Mouse (Mus musculus): ENCODE data around the gene Clpb. TPM values are rescaled to one million over a fixed set of nuclear protein-coding genes. Genes with fewer than 3 reads are reported as not detected.

Clpb gene
- total RNA-seq, 2 experiments from 2014 or later = 30.7 to 38.7 TPM

Other genes starting within 250 kb of the Clpb start
- 10 to 100 TPM; 48.2 to 48.4 TPM for gene Pde2a, start 241.9 kb upstream of the Clpb start, total RNA-seq (2021)
- gene Art2b, start 78.0 kb upstream of the Clpb start, total RNA-seq (2021) = not detected
- gene Phox2a, start 154.7 kb downstream of the Clpb start, total RNA-seq (2021) = under 1 TPM in 1 of 2 experiments, not detected in 1; 0.14 TPM
- 10 to 100 TPM; 76.2 to 89.2 TPM for gene Inppl1, start 174.6 kb downstream of the Clpb start, total RNA-seq (2021)
- gene Folr2, start 193.6 kb downstream of the Clpb start, total RNA-seq (2021) = 1 to 10 TPM; 4.2 to 6.0 TPM
- 10 to 100 TPM; 23.1 to 23.8 TPM for gene Anapc15, start 200.1 kb downstream of the Clpb start, total RNA-seq (2021)
- 1 to 10 TPM; 1.7 to 2.4 TPM for gene Folr1, start 207.2 kb downstream of the Clpb start, total RNA-seq (2021)
- 100 to 1,000 TPM; 101 to 114 TPM for gene Lamtor1, start 242.3 kb downstream of the Clpb start, total RNA-seq (2021)
- gene Tomt, start 242.7 kb downstream of the Clpb start, total RNA-seq (2021) = not detected

Data from gastrocnemius, postnatal 10 days (tissue).